Mouse (Mus musculus): ENCODE results near the gene Prdm15.

DNA sequence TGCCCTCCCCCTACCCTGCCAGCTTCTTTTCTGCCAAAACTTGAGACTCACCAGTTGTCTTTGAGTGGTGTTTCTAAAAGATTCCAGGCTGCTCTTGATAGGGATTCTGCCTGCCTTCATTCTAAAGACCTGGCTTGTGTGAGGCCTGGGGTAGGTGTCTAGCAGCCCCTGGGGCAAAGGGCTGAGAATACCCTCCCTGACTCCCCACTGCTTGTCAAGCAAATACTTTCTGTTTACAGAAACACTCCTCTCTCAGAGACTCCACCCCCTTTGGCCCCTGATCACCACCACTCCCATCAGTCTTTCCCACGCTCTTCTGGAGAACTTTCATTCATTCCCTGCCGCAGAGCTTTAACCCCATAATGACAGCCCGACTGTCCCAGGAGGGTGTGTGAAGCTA lies 85.1 kb downstream of the Prdm15 start:
- TF ChIP-seq ZNF384 (IDR thresholded peaks at IDR 0.05; ENCODE audit: low read depth, low read length) (no peak), CHD2 (IDR thresholded peaks at IDR 0.05; ENCODE audit: low read depth, low read length) (no peak), MAFK (IDR thresholded peaks at IDR 0.05; ENCODE audit: insufficient read depth, low read depth, low read length) (no peak)
